Mouse (Mus musculus): ENCODE results near the gene Dthd1.

The Dthd1 gene

GRCm38 (mm10) chr5:62813402-62814071, at the start of gene Dthd1:
Gene Dthd1, plus strand, starts transcription at chr5:62813823.
- no peak for DNase-seq (ENCODE audit: low spot score)

DNA sequence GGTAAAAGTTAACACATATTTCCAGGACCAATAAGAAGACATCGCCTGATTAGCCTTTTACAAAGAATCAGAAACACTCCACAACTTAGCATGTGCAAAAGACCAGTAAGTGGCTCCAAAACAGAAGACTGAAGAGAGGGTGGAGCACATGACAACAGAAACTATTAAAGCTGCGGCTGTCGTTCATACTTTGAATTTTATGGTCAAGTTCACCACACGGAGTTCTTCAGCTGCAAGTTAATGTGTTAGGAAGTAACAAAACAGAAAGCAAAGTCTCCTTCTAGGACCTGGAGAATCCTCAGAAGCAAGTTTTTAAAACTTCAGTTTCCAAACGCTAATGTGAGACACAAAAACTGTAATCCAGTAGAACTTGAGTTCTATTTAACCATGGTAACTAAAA, 49.5 kb upstream of the Dthd1 start:
- DNase-seq (ENCODE audit: low spot score), result no peak

GRCm38 (mm10) chr5:62765459-62765783, 48.2 kb upstream of the Dthd1 start:
- no peak for DNase-seq (ENCODE audit: low spot score)

GRCm38 (mm10) chr5:62765784-62766701, 47.6 kb upstream of the Dthd1 start, which contains the start of gene Arap2:
Gene Arap2, minus strand, starts transcription at chr5:62766159.
- peak; percentile 43 for DNase-seq (ENCODE audit: low spot score)

DNA sequence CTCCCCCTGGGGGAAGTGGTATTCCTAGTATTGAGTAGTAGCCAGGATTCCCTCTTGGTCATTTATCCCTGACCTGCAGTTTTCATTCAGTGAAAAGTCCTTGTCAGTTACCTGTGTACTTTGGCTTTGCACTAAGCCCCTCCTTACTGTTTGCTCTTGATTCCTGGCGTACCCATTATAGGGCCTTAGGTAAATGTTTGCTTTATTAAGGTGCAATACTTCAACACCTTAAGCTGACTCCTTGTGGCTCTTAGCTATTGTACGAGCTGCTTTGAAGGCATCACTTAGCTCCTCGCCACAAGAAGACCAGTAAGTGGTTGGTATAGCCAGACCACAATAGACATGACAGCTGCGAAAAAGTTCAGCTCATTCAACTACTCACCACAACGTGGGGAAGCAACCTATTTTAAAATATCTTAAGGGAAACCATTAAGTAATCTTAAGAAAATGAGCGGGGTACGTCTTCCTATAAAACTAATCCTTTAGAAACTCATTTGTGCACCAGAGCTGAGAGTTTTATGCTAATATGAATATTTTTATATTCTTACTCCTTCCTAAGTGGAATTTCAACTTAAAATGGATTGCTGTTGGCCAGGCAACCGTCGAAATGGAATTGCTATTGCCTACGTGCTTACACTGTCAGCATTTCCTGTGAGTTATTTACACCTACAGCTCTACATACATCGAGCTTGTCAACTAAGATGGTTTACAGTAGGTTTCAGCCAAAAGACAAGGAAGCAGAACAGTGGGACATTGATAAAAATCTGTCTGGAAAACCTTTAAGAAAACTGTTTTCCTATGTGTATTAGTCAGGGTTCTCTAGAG, 41.6 kb upstream of the Dthd1 start:
- no peak for DNase-seq (ENCODE audit: low spot score)

- no peak for DNase-seq (ENCODE audit: low spot score)
Observed at GRCm38 (mm10) chr5:62777804-62778203, 35.8 kb upstream of the Dthd1 start.

DNA sequence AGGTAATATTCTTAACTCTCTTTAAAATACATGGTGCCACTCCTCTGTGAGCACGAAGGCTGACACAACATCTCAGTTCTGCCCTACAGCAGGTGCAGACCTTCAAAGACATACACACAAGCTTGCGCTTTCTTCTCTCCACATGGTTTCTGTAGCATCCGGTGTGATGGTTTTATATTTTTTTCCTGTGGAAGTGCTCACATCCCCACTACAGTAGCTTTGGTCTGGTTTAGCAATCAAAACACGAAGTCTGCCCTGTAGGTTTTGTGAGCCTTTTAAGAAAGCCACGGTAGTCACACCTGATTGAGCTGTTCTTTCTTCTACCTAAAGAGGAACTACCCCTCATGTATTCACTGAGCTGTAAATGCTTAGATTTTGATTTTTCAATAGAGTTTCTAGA, 34.9 kb upstream of the Dthd1 start:
- DNase-seq (ENCODE audit: low spot score), result no peak

GRCm38 (mm10) chr5:62786809-62787208, 26.8 kb upstream of the Dthd1 start:
- DNase-seq (ENCODE audit: low spot score), result no peak

GRCm38 (mm10) chr5:62790921-62791564, 22.6 kb upstream of the Dthd1 start:
- DNase-seq (ENCODE audit: low spot score), result no peak

DNA sequence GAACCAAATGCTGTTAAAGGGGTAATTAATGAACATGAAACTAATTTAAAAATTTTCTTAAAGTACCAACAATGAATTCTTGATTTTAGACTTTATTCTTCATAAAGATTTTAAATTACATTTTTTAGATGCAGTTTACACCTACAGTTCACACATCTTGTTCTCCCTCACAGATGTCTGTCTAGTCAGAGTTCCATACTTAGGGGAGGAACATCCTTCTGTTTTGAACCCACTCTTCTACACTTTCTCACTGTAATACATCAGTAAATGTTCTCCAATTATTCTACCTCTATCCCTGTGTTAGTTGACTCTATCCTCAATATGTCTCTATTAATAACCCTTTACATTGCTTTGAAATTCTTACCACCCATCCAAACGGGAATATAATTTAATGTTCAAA, 20.8 kb upstream of the Dthd1 start:
- DNase-seq (ENCODE audit: low spot score), result no peak

GRCm38 (mm10) chr5:62814072-62814414, 420 bp downstream of the Dthd1 start:
- no peak for DNase-seq (ENCODE audit: low spot score)

DNA sequence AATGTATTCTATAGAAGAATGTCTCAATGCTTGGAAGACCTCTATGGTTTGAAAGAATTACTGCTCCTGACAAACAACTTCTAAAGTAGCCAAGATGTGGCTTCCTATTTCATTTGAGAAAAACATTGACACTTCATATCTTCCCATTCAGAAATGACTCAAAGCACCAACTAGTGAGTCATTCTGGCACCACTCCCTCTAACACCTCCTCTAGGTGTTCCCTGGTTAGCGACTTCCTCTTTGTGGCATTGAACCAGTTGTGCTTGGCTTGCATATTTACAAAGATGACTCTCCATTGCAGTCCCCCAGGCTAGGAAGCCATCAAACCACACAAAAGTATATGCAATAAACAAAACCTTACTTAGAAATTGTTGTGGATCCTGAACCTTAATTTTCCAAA, 2.1 kb downstream of the Dthd1 start:
- DNase-seq (ENCODE audit: low spot score), result no peak

GRCm38 (mm10) chr5:62819567-62819966, 5.9 kb downstream of the Dthd1 start:
- DNase-seq (ENCODE audit: low spot score), result no peak

- no peak for DNase-seq (ENCODE audit: low spot score)
Observed at GRCm38 (mm10) chr5:62820363-62821271, 7.0 kb downstream of the Dthd1 start.

- DNase-seq (ENCODE audit: low spot score), result no peak
Observed at GRCm38 (mm10) chr5:62842955-62843730, 29.5 kb downstream of the Dthd1 start.

DNA sequence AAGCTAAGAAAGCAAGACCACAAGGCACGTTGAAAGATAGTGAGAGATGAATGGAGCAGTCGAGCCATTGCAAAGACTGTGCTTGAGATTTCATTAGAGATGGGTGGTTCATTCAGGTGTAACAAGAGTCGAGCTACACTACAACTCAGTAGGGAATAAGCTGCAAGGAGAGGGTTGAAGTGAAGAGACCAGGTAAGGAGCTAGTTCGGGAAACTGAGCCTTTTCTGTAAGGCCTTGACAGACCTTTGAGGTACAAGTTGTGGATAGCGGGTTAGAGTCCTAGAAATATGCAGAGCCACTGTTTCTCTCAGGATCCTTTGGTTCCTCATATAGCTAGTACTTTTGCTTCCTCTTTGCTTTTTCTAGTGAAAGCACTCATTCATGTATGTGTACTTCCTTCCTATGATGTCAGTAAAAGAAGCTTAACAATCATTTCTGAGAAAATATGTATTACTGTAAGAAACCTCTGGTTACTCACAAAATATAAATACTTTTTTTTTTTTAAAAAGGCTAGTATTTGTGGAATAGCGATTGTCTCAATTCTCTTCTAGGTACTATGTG, 33.0 kb downstream of the Dthd1 start:
- no peak for DNase-seq (ENCODE audit: low spot score)

DNA sequence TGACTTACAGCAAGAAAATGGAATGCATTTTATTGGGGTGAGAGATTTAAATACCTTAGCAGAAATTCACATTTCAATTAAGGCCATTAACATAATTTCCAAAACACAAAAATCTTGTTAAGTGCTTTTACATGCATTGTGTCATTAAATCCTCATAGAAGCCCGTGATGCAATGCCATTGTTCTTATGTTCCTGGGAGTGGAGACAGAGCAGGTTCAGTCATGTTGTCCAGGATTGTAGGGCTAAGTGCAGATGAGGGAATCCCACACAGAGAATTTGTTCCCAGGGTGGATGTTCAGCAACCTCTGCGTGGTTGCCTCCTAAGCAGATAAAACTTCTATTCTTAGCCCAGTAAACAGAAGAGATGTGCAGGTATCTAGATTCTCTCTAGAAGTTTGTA, 37.7 kb downstream of the Dthd1 start:
- DNase-seq (ENCODE audit: low spot score), result no peak

GRCm38 (mm10) chr5:62854361-62854844, 40.8 kb downstream of the Dthd1 start:
- no peak for DNase-seq (ENCODE audit: low spot score)

DNA sequence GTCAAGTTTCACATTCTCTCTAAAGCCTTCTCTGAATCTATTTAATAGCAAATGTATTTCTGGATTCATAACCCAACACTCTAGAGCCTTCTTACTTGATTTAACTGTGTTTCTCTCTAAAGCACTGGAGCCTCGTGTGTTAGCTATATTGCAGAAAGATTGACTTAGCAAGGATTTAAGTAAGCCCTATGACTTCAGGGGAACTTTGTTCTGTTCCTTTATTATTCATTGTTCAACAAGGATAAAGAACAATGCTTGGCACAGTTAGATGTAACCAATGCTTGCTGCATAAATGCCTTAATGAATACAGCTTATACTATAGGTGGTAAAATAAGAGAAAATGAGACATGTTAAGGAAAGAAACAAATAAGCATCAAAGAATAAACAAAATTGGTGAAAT, 43.9 kb downstream of the Dthd1 start:
- DNase-seq (ENCODE audit: low spot score), result no peak

GRCm38 (mm10) chr5:62858282-62858681, 44.7 kb downstream of the Dthd1 start:
- no peak for DNase-seq (ENCODE audit: low spot score)

Measured in embryo, embryonic 10 days (tissue).